Mouse (Mus musculus): ENCODE data around the gene Arsg. TPM values are rescaled to one million over a fixed set of nuclear protein-coding genes. Genes with fewer than 3 reads are reported as not detected.
A peak's percentile ranks its signal among the peaks of the same experiment; 100 is the strongest.

Arsg gene
- polyA plus RNA-seq (2012; fragmentation: generic; extraction: Trizol): 2.4 TPM

DNA sequence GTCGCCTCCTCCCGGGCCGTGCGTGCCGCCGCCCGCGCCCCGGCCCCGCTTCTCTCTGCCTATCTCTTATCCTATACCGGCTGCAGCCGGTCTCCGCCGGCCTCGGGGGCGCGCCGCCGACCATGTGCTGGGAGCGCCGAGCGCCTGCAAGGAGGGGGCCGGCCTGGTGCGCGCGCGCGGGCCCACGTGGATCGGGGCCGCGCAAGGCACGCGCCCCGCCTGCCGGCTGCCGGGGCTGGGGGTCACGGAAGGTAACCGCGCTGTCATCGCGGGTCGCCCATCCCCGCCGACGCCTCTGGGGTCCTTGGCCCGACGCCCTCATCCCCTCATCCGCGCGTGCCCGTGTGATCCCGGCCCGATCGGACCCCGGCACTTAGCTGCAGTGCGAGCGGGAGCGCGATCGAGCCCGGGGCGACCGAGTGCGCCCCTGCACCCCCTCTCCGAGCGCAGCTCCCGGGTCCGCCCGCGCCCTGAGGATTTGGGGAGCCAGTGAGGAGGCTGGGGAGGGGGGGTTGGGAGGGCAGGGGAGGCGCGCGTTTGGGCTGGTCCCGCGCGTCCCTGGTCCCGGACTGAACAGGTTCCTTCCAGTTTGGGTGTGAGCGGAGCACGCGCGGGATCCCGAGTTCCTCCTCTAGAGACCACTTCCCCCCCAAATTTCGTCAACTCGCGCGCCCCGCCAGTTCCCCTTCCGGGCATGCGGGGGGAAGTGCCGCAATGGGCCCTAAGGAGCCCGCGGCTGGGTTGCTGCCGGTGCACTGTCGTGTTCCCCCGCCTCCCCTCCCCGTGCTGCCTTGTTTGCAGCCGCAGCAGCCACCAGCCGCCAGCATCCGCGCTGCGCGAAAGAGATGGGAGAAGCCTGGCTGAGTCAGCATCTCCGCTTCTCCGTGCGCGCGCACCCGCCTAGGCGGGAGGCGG, at the start of gene Arsg, which contains the start of gene Slc16a6:
Gene Arsg (plus strand): TSS at position 204 of the 915 bp plus-strand sequence.
Gene Slc16a6 (minus strand): TSS at position 428 of the 915 bp plus-strand sequence.
- Histone ChIP-seq H3K36me3 (ENCODE audit: control insufficient read depth, insufficient read depth) (no peaks in the 10 kb centered on the region), H3K79me2 (ENCODE audit: control insufficient read depth, insufficient read depth) (no peaks in the 10 kb centered on the region), H3K4me3 (peak within 1 kb of the TSS; percentile 39), H3ac (ENCODE audit: control insufficient read depth, insufficient read length) (peak within 1 kb of the TSS; percentile 50), H3K4me2 (ENCODE audit: low read depth) (peak within 1 kb of the TSS; percentile 85), H3K27me3 (ENCODE audit: control insufficient read depth, insufficient read depth, insufficient read length) (no peaks in the 10 kb centered on the region)
- TF ChIP-seq MYOD1 (IDR thresholded peaks at IDR 0.05; ENCODE audit: control insufficient read depth in 1 of 3, insufficient read length in 2 of 3, low read depth in 2 of 3): peak in 1 of 3 experiments; percentile 33
- TF ChIP-seq USF1 (IDR thresholded peaks at IDR 0.05; ENCODE audit: low read depth): no peak
- no peak for TF ChIP-seq MAX (IDR thresholded peaks at IDR 0.05; ENCODE audit: low read depth)
- no peak for TF ChIP-seq MYOG (IDR thresholded peaks at IDR 0.05; ENCODE audit: control insufficient read depth in 1 of 3, insufficient read depth in 1 of 3, insufficient read length in 2 of 3, low read depth in 2 of 3)
- TF ChIP-seq CEBPB (IDR thresholded peaks at IDR 0.05; ENCODE audit: insufficient read depth, poor library complexity, severe bottlenecking): no peak
- peak; percentile 67 for TF ChIP-seq POLR2A (IDR thresholded peaks at IDR 0.05; ENCODE audit: insufficient read length, low read depth)
- TF ChIP-seq E2F4 (IDR thresholded peaks at IDR 0.05; ENCODE audit: insufficient read depth): no peak
- TF ChIP-seq POLR2AphosphoS2 (IDR thresholded peaks at IDR 0.05; ENCODE audit: insufficient read length, low read depth): no peak

DNA sequence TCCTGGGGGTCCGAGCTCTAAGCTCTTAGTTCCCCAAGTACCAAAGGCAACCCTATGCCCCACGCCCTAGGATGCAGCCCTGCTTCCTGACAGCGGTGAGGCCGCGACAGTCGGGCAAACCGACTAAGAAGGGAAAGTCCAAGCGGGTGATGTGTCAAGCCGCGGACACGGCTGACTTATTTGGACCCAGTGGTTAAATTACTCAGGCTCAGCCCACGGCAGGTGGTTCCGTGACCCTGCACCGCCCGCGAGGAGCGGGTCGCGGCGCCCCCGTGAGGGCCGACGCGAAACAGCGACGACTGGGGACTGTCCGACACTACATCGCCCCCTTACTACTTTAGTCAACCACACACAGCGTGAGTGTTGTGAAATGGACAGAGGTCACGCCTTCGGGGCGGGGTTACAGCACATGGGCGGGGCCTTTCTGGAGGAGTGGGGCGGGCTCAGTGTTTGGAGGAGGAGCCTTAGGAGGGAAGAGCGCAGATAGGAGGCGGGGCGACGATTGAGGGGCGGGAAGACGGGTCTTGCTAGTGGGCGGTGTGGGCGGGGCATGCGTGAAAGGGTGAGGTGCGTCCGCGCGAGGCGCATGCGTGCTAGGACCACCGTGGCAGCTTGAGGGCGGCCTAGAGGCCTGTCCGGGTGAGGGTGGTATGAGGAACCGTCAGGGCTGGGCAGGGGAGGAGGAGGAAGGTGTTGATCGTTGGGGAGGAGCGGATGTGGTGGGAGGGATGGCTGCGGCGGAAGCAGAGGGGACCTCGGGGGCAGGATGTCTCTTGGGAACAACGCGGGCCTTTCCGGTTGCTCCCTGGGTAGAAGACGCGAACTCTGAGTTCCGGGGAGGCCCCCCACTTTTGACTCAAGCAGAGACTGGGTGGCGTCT, 47.5 kb upstream of the Arsg start, which contains the start of gene Amz2:
Gene Amz2 (plus strand): TSS at position 555 of the 880 bp plus-strand sequence.
- Histone ChIP-seq H3ac (ENCODE audit: control insufficient read depth, insufficient read length) (peak within 1 kb of the TSS; percentile 10), H3K4me2 (ENCODE audit: low read depth) (peak within 1 kb of the TSS; percentile 87), H3K79me2 (ENCODE audit: control insufficient read depth, insufficient read depth) (peaks cover 6% of the 10 kb centered on the region), H3K36me3 (ENCODE audit: control insufficient read depth, insufficient read depth) (peaks cover 10% of the 10 kb centered on the region), H3K27me3 (ENCODE audit: control insufficient read depth, insufficient read depth, insufficient read length) (no peaks in the 10 kb centered on the region), H3K4me3 (peak within 1 kb of the TSS; percentile 78)
- TF ChIP-seq POLR2A (IDR thresholded peaks at IDR 0.05; ENCODE audit: insufficient read length, low read depth) (peak; percentile 82), TCF12 (IDR thresholded peaks at IDR 0.05; ENCODE audit: insufficient read depth, poor library complexity, severe bottlenecking) (no peak), USF1 (IDR thresholded peaks at IDR 0.05; ENCODE audit: low read depth) (no peak), MYOG (IDR thresholded peaks at IDR 0.05; ENCODE audit: control insufficient read depth in 1 of 3, insufficient read depth in 1 of 3, insufficient read length in 2 of 3, low read depth in 2 of 3) (peak in 1 of 3 experiments; percentile 60), POLR2AphosphoS2 (IDR thresholded peaks at IDR 0.05; ENCODE audit: insufficient read length, low read depth) (peak; percentile 81), CEBPB (IDR thresholded peaks at IDR 0.05; ENCODE audit: insufficient read depth, poor library complexity, severe bottlenecking) (peak; percentile 81), MAX (IDR thresholded peaks at IDR 0.05; ENCODE audit: low read depth) (no peak), TCF3 (IDR thresholded peaks at IDR 0.05; ENCODE audit: insufficient read length, low read depth) (no peak), E2F4 (IDR thresholded peaks at IDR 0.05; ENCODE audit: insufficient read depth) (no peak), REST (IDR thresholded peaks at IDR 0.05; ENCODE audit: insufficient read depth, insufficient read length) (no peak), MYOD1 (IDR thresholded peaks at IDR 0.05; ENCODE audit: control insufficient read depth in 1 of 3, insufficient read length in 2 of 3, low read depth in 2 of 3) (peak in 1 of 3 experiments; percentile 62)

DNA sequence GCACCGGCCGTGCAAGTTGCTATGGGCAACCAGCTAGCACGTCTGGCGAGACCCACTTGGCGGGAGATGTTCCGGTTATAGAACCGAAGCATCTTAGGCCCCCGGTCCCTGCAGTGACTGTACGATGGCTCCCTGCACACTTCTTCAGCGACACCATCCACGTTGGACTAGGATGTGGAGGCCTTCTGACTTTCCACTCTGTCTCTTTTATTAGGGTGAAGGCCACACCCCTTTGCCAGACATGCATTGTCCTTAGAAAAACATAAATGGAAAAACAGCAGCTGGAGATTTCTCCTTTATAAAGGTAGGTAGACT, 46.9 kb upstream of the Arsg start:
- H3K4me3 ChIP-seq: peak overlapping the region; percentile 78
- H3ac ChIP-seq (ENCODE audit: control insufficient read depth, insufficient read length): peak overlapping the region; percentile 10
- TF ChIP-seq E2F4 (IDR thresholded peaks at IDR 0.05; ENCODE audit: insufficient read depth) (no peak), POLR2A (IDR thresholded peaks at IDR 0.05; ENCODE audit: insufficient read length, low read depth) (no peak)
- H3K36me3 ChIP-seq (ENCODE audit: control insufficient read depth, insufficient read depth): peaks cover 10% of the 10 kb centered on the region
- H3K79me2 ChIP-seq (ENCODE audit: control insufficient read depth, insufficient read depth): peaks cover 6% of the 10 kb centered on the region
- H3K4me2 ChIP-seq (ENCODE audit: low read depth): peak overlapping the region; percentile 87
- H3K27me3 ChIP-seq (ENCODE audit: control insufficient read depth, insufficient read depth, insufficient read length): no peaks in the 10 kb centered on the region

DNA sequence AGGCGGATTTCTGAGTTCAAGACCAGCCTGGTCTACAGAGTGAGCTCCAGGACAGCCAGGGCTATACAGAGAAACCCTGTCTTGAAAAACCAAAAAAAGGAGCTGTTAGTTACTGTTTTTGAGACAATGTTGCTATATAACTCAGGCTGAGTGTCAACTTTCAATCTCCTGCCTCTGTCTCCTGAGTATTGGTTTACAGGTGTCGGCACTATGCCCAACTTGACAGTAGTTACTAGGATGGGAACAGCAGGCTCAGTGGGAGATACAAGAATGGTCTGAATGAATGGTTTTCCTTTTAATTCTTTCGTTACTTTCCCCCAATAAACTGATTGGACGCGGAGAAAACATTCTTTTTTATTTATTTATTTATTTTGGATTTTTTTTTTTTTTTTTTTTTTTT, 45.8 kb upstream of the Arsg start:
- H3K36me3 ChIP-seq (ENCODE audit: control insufficient read depth, insufficient read depth): peaks cover 10% of the 10 kb centered on the region
- peaks cover 6% of the 10 kb centered on the region for H3K79me2 ChIP-seq (ENCODE audit: control insufficient read depth, insufficient read depth)
- no peak for TF ChIP-seq E2F4 (IDR thresholded peaks at IDR 0.05; ENCODE audit: insufficient read depth)
- no peak for TF ChIP-seq USF1 (IDR thresholded peaks at IDR 0.05; ENCODE audit: low read depth)
- no peak for TF ChIP-seq CEBPB (IDR thresholded peaks at IDR 0.05; ENCODE audit: insufficient read depth, poor library complexity, severe bottlenecking)
- TF ChIP-seq TCF12 (IDR thresholded peaks at IDR 0.05; ENCODE audit: insufficient read depth, poor library complexity, severe bottlenecking): no peak
- no peak for TF ChIP-seq REST (IDR thresholded peaks at IDR 0.05; ENCODE audit: insufficient read depth, insufficient read length)
- TF ChIP-seq TCF3 (IDR thresholded peaks at IDR 0.05; ENCODE audit: insufficient read length, low read depth): no peak
- TF ChIP-seq MYOD1 (IDR thresholded peaks at IDR 0.05; ENCODE audit: control insufficient read depth in 1 of 3, insufficient read length in 2 of 3, low read depth in 2 of 3): no peak
- no peak for TF ChIP-seq MYOG (IDR thresholded peaks at IDR 0.05; ENCODE audit: control insufficient read depth in 1 of 3, insufficient read depth in 1 of 3, insufficient read length in 2 of 3, low read depth in 2 of 3)
- H3K27me3 ChIP-seq (ENCODE audit: control insufficient read depth, insufficient read depth, insufficient read length): no peaks in the 10 kb centered on the region
- no peak overlapping the region for H3K4me3 ChIP-seq
- H3ac ChIP-seq (ENCODE audit: control insufficient read depth, insufficient read length): no peak overlapping the region
- peak overlapping the region; percentile 87 for H3K4me2 ChIP-seq (ENCODE audit: low read depth)
